Mouse (Mus musculus): Measurements from ENCODE around the gene Nr4a2. TPM values are rescaled to one million over a fixed set of nuclear protein-coding genes. Genes with fewer than 3 reads are reported as not detected.

Nr4a2 gene
- total and polyA plus RNA-seq, 3 experiments, result 2.0 TPM; not detected in 1

DNA sequence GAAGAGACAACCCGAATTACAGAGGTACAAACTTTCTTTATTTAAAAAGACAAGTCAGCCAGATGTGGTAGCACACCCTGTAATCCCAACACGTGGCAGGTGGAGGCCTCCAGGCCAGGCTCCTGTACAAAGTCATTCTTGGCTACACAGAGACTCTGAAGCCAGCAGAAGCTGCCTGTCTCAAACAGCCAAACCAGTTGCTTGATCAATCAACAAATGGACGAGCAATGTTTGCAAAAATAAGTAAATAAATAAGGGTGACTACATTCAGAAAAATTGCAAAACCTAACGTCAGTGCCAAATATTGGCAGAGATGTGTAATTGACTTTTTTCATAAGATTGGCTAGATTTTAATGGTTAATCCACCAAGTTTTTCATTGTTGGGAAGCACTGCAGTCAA lies 3.7 kb upstream of the Nr4a2 start:
- H3K79me2 ChIP-seq (ENCODE audit: control insufficient read depth, insufficient read depth, low read length, poor library complexity), result peaks cover 13% of the 10 kb centered on the region
- no peak overlapping the region for H3K9ac ChIP-seq (ENCODE audit: control insufficient read depth, low read depth, low read length, poor library complexity, severe bottlenecking)
- peaks cover 0 to 9% of the 10 kb centered on the region in 2 experiments; a peak in 2 of 4 replicates for H3K36me3 ChIP-seq (ENCODE audit: control insufficient read depth in 1 of 2, insufficient read depth in 2 of 2, low read length in 2 of 2)
- TF ChIP-seq POLR2AphosphoS2 (IDR thresholded peaks at IDR 0.05; ENCODE audit: low read length), result no peak
- TF ChIP-seq POLR2AphosphoS5 (IDR thresholded peaks at IDR 0.05; ENCODE audit: borderline replicate concordance, low read depth, low read length), result no peak
- no peak for TF ChIP-seq USF2 (IDR thresholded peaks at IDR 0.05; ENCODE audit: borderline replicate concordance in 1 of 2, insufficient read depth in 1 of 2, low read depth in 1 of 2, low read length in 2 of 2)
- no peak for TF ChIP-seq EP300 (IDR thresholded peaks at IDR 0.05; ENCODE audit: low read depth in 1 of 2, low read length in 2 of 2)
- TF ChIP-seq ETS1 (IDR thresholded peaks at IDR 0.05; ENCODE audit: low read depth, low read length), result no peak
- no peak for TF ChIP-seq SMC3 (IDR thresholded peaks at IDR 0.05; ENCODE audit: low read depth, low read length)
- no peak for TF ChIP-seq NELFE (IDR thresholded peaks at IDR 0.05; ENCODE audit: low read depth, low read length)
- H3K4me3 ChIP-seq (ENCODE audit: control insufficient read depth in 1 of 2, insufficient read depth in 1 of 2, low read depth in 2 of 2, low read length in 2 of 2), result no peak overlapping the region
- H3K4me1 ChIP-seq (ENCODE audit: control insufficient read depth in 1 of 2, insufficient read depth in 2 of 2, low read length in 2 of 2), result peaks cover 4 to 7% of the 10 kb centered on the region in 2 experiments
- H3K27me3 ChIP-seq (ENCODE audit: control insufficient read depth in 1 of 2, insufficient read depth in 2 of 2, low read length in 2 of 2), result no peaks in the 10 kb centered on the region; a peak in 1 of 4 replicates
- DNase-seq (ENCODE audit: low read depth, low spot score), result no peak
- no peaks in the 10 kb centered on the region for H3K9me3 ChIP-seq (replicated peaks; ENCODE audit: insufficient read depth, low read length)
- H3K27ac ChIP-seq (ENCODE audit: control insufficient read depth, low read depth, low read length), result no peak overlapping the region

DNA sequence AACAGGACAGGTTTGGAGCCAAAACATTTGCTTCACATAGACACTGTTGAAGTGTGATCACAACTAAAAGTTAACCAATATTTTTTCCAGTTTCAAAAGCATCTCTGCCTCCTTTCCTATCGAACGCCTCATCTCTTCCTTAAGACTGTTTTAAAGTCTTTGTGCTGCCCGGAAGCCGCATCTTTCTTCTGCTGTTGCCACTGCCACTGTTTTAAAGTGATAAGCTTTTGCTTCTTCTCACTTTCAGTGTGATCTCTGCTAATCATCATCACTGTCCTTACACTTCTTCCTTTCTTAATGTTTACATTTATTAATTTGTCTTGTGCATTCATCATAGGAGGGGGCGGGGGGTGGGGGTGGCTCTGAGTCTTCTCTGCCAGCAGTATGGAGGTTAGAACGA lies 2.1 kb upstream of the Nr4a2 start:
- Histone ChIP-seq H3K27me3 (ENCODE audit: control insufficient read depth in 1 of 2, insufficient read depth in 2 of 2, low read length in 2 of 2) (no peaks in the 10 kb centered on the region), H3K79me2 (ENCODE audit: control insufficient read depth, insufficient read depth, low read length, poor library complexity) (peaks cover 13% of the 10 kb centered on the region), H3K9me3 (replicated peaks; ENCODE audit: insufficient read depth, low read length) (no peaks in the 10 kb centered on the region), H3K9ac (ENCODE audit: control insufficient read depth, low read depth, low read length, poor library complexity, severe bottlenecking) (peak overlapping the region; percentile 26; the same call in 1 of the 2 replicates), H3K4me1 (ENCODE audit: control insufficient read depth in 1 of 2, insufficient read depth in 2 of 2, low read length in 2 of 2) (peaks cover 5 to 7% of the 10 kb centered on the region in 2 experiments), H3K36me3 (ENCODE audit: control insufficient read depth in 1 of 2, insufficient read depth in 2 of 2, low read length in 2 of 2) (peaks cover 0 to 11% of the 10 kb centered on the region in 2 experiments; a peak in 2 of 4 replicates), H3K27ac (ENCODE audit: control insufficient read depth, low read depth, low read length) (peak overlapping the region; percentile 62), H3K4me3 (ENCODE audit: control insufficient read depth in 1 of 2, insufficient read depth in 1 of 2, low read depth in 2 of 2, low read length in 2 of 2) (peak overlapping the region; percentile 21 to 28)
- peak; percentile 81 for DNase-seq (ENCODE audit: low read depth, low spot score)
- peak; percentile 90 for TF ChIP-seq TCF12 (IDR thresholded peaks at IDR 0.05; ENCODE audit: low read depth, low read length)
- no peak for TF ChIP-seq ZC3H11A (IDR thresholded peaks at IDR 0.05; ENCODE audit: low read depth, low read length)
- no peak for TF ChIP-seq ZMIZ1 (IDR thresholded peaks at IDR 0.05; ENCODE audit: low read depth, low read length)
- no peak for TF ChIP-seq MXI1 (IDR thresholded peaks at IDR 0.05; ENCODE audit: low read depth, low read length)
- TF ChIP-seq ZKSCAN1 (IDR thresholded peaks at IDR 0.05; ENCODE audit: low read depth, low read length), result no peak
- TF ChIP-seq SMC3 (IDR thresholded peaks at IDR 0.05; ENCODE audit: low read depth, low read length), result no peak
- TF ChIP-seq MAZ (IDR thresholded peaks at IDR 0.05; ENCODE audit: low read depth, low read length), result 0 out of 2 replicates have a peak, but pooled peaks have one; percentile 5
- TF ChIP-seq SIN3A (IDR thresholded peaks at IDR 0.05; ENCODE audit: low read length), result peak; percentile 78
- no peak for TF ChIP-seq MYC (IDR thresholded peaks at IDR 0.05; ENCODE audit: low read depth, low read length)
- TF ChIP-seq MEF2A (IDR thresholded peaks at IDR 0.05; ENCODE audit: extremely low read depth, insufficient replicate concordance, low read depth, low read length, poor library complexity, severe bottlenecking), result no peak
- no peak for TF ChIP-seq HCFC1 (IDR thresholded peaks at IDR 0.05; ENCODE audit: low read depth, low read length)
- no peak for TF ChIP-seq NELFE (IDR thresholded peaks at IDR 0.05; ENCODE audit: low read depth, low read length)
- peak; percentile 77 for TF ChIP-seq TAL1 (IDR thresholded peaks at IDR 0.05; ENCODE audit: low read length)
- TF ChIP-seq ETS1 (IDR thresholded peaks at IDR 0.05; ENCODE audit: low read depth, low read length), result peak; percentile 83
- no peak for TF ChIP-seq KAT2A (conservative IDR thresholded peaks at IDR 0.05; ENCODE audit: low read depth, low read length)
- TF ChIP-seq GATA1 (IDR thresholded peaks at IDR 0.05; ENCODE audit: low read depth, low read length), result peak; percentile 82
- no peak for TF ChIP-seq POLR2A (IDR thresholded peaks at IDR 0.05; ENCODE audit: control insufficient read depth in 1 of 2, insufficient read depth in 1 of 2, low read depth in 1 of 2, low read length in 2 of 2, poor library complexity in 1 of 2)
- TF ChIP-seq EP300 (IDR thresholded peaks at IDR 0.05; ENCODE audit: low read depth in 1 of 2, low read length in 2 of 2), result peak; percentile 87 to 90
- no peak for TF ChIP-seq UBTF (IDR thresholded peaks at IDR 0.05; ENCODE audit: borderline replicate concordance, insufficient read depth, low read depth, low read length)
- no peak for TF ChIP-seq ZNF384 (IDR thresholded peaks at IDR 0.05; ENCODE audit: low read depth, low read length)
- TF ChIP-seq RCOR1 (IDR thresholded peaks at IDR 0.05; ENCODE audit: low read depth, low read length), result peak; percentile 72; the same call in 1 of the 2 replicates
- TF ChIP-seq NRF1 (IDR thresholded peaks at IDR 0.05; ENCODE audit: insufficient read depth, low read depth, low read length, poor library complexity, severe bottlenecking), result no peak
- no peak for TF ChIP-seq RAD21 (IDR thresholded peaks at IDR 0.05; ENCODE audit: low read depth, low read length)
- peak; percentile 29; the same call in 1 of the 2 replicates for TF ChIP-seq ELF1 (IDR thresholded peaks at IDR 0.05; ENCODE audit: low read depth, low read length)
- no peak for TF ChIP-seq JUND (IDR thresholded peaks at IDR 0.05; ENCODE audit: low read depth, low read length)
- no peak for TF ChIP-seq USF2 (IDR thresholded peaks at IDR 0.05; ENCODE audit: borderline replicate concordance in 1 of 2, insufficient read depth in 1 of 2, low read depth in 1 of 2, low read length in 2 of 2)
- no peak for TF ChIP-seq MAX (IDR thresholded peaks at IDR 0.05; ENCODE audit: low read length)
- TF ChIP-seq CHD1 (IDR thresholded peaks at IDR 0.05; ENCODE audit: low read depth, low read length), result no peak
